Mouse (Mus musculus) kidney, adult 2 months (tissue): ENCODE data around the gene Gm40193.

Experiments used
- CTCF ChIP-seq: fragments of 200-500 bp; conservative IDR thresholded peaks from 2 replicates; pipeline ENCODE4 v1.5.1; 2011; ENCODE audit warnings: low read depth, mild to moderate bottlenecking, control low read depth, low read length, moderate library complexity, mixed read lengths; ENCODE audit not compliant: insufficient read depth, insufficient read length
- POLR2A ChIP-seq: fragments of 200-500 bp; IDR thresholded peaks from one replicate; pipeline ENCODE4 v1.6.1; 2011; ENCODE audit warnings: low read depth, low read length, control low read depth

GRCm38 (mm10) chr11:70506962-70507515, 25.7 kb downstream of the Gm40193 start:
- TF ChIP-seq CTCF (no peak), POLR2A (no peak)
